Mouse (Mus musculus): ENCODE measurements at regions not wholly inside any gene's neighbourhood (a gene's known extent, or its start where the extent isn't known, plus 50 kb on each side); places are given as distances from the start of the nearest gene placed in this dataset.

- no peak for TF ChIP-seq POLR2A (IDR thresholded peaks at IDR 0.05; ENCODE audit: borderline replicate concordance, insufficient read depth, low read length)
- no peak for TF ChIP-seq CTCF (IDR thresholded peaks at IDR 0.05; ENCODE audit: borderline replicate concordance, insufficient read depth, low read depth, low read length)
Measured at GRCm38 (mm10) chr7:37077698-37078097, 379.8 kb downstream of the Tshz3 start.

Measured in cerebellum, adult 2 months (tissue).